Mouse (Mus musculus): Measurements from ENCODE around the gene Nav2. TPM values are rescaled to one million over a fixed set of nuclear protein-coding genes. Genes with fewer than 3 reads are reported as not detected.
A peak's percentile ranks its signal among the peaks of the same experiment; 100 is the strongest.

The Nav2 gene
- total and polyA plus RNA-seq, 3 experiments, result 2.0 to 2.7 TPM; not detected in 1

GRCm38 (mm10) chr7:49452274-49452673 is 543.8 kb downstream of the Nav2 start:
- Histone ChIP-seq H3K27me3 (ENCODE audit: control insufficient read depth in 1 of 2, insufficient read depth in 2 of 2, low read length in 2 of 2) (no peaks in the 10 kb centered on the region), H3K9me3 (replicated peaks; ENCODE audit: insufficient read depth, low read length) (no peaks in the 10 kb centered on the region), H3K9ac (ENCODE audit: control insufficient read depth, low read depth, low read length, poor library complexity, severe bottlenecking) (no peak overlapping the region), H3K27ac (ENCODE audit: control insufficient read depth, low read depth, low read length) (no peak overlapping the region), H3K4me1 (ENCODE audit: control insufficient read depth in 1 of 2, insufficient read depth in 2 of 2, low read length in 2 of 2) (no peaks in the 10 kb centered on the region), H3K79me2 (ENCODE audit: control insufficient read depth, insufficient read depth, low read length, poor library complexity) (no peaks in the 10 kb centered on the region), H3K4me3 (ENCODE audit: control insufficient read depth in 1 of 2, insufficient read depth in 1 of 2, low read depth in 2 of 2, low read length in 2 of 2) (no peak overlapping the region), H3K36me3 (ENCODE audit: control insufficient read depth in 1 of 2, insufficient read depth in 2 of 2, low read length in 2 of 2) (no peaks in the 10 kb centered on the region)
- TF ChIP-seq TBP (IDR thresholded peaks at IDR 0.05; ENCODE audit: low read depth, low read length), result no peak
- no peak for TF ChIP-seq RCOR1 (IDR thresholded peaks at IDR 0.05; ENCODE audit: low read depth, low read length)
- DNase-seq (ENCODE audit: low read depth, low spot score), result no peak

- Histone ChIP-seq H3K9ac (ENCODE audit: control insufficient read depth, low read depth, low read length, poor library complexity, severe bottlenecking) (no peak overlapping the region), H3K9me3 (replicated peaks; ENCODE audit: insufficient read depth, low read length) (no peaks in the 10 kb centered on the region), H3K27ac (ENCODE audit: control insufficient read depth, low read depth, low read length) (no peak overlapping the region), H3K79me2 (ENCODE audit: control insufficient read depth, insufficient read depth, low read length, poor library complexity) (no peaks in the 10 kb centered on the region), H3K4me3 (ENCODE audit: control insufficient read depth in 1 of 2, insufficient read depth in 1 of 2, low read depth in 2 of 2, low read length in 2 of 2) (no peak overlapping the region), H3K36me3 (ENCODE audit: control insufficient read depth in 1 of 2, insufficient read depth in 2 of 2, low read length in 2 of 2) (no peaks in the 10 kb centered on the region), H3K4me1 (ENCODE audit: control insufficient read depth in 1 of 2, insufficient read depth in 2 of 2, low read length in 2 of 2) (no peaks in the 10 kb centered on the region), H3K27me3 (ENCODE audit: control insufficient read depth in 1 of 2, insufficient read depth in 2 of 2, low read length in 2 of 2) (no peaks in the 10 kb centered on the region)
- DNase-seq (ENCODE audit: low read depth, low spot score), result peak; percentile 75
- TF ChIP-seq TBP (IDR thresholded peaks at IDR 0.05; ENCODE audit: low read depth, low read length) (0 out of 2 replicates have a peak, but pooled peaks have one; percentile 22), GABPA (IDR thresholded peaks at IDR 0.05; ENCODE audit: low read depth, low read length) (no peak), TAL1 (IDR thresholded peaks at IDR 0.05; ENCODE audit: low read length) (no peak), JUND (IDR thresholded peaks at IDR 0.05; ENCODE audit: low read depth, low read length) (no peak)
These were observed 546.1 kb downstream of the Nav2 start for GRCm38 (mm10) chr7:49454601-49455000.

GRCm38 (mm10) chr7:49456148-49456547 is 547.6 kb downstream of the Nav2 start:
- Histone ChIP-seq H3K27ac (ENCODE audit: control insufficient read depth, low read depth, low read length) (no peak overlapping the region), H3K9ac (ENCODE audit: control insufficient read depth, low read depth, low read length, poor library complexity, severe bottlenecking) (no peak overlapping the region), H3K9me3 (replicated peaks; ENCODE audit: insufficient read depth, low read length) (no peaks in the 10 kb centered on the region), H3K4me1 (ENCODE audit: control insufficient read depth in 1 of 2, insufficient read depth in 2 of 2, low read length in 2 of 2) (no peaks in the 10 kb centered on the region), H3K4me3 (ENCODE audit: control insufficient read depth in 1 of 2, insufficient read depth in 1 of 2, low read depth in 2 of 2, low read length in 2 of 2) (no peak overlapping the region), H3K36me3 (ENCODE audit: control insufficient read depth in 1 of 2, insufficient read depth in 2 of 2, low read length in 2 of 2) (no peaks in the 10 kb centered on the region), H3K79me2 (ENCODE audit: control insufficient read depth, insufficient read depth, low read length, poor library complexity) (no peaks in the 10 kb centered on the region), H3K27me3 (ENCODE audit: control insufficient read depth in 1 of 2, insufficient read depth in 2 of 2, low read length in 2 of 2) (no peaks in the 10 kb centered on the region)
- peak; percentile 69 for DNase-seq (ENCODE audit: low read depth, low spot score)
- TF ChIP-seq RAD21 (IDR thresholded peaks at IDR 0.05; ENCODE audit: low read depth, low read length) (peak; percentile 2), MXI1 (IDR thresholded peaks at IDR 0.05; ENCODE audit: low read depth, low read length) (no peak), GATA1 (IDR thresholded peaks at IDR 0.05; ENCODE audit: low read depth, low read length) (no peak), MYC (IDR thresholded peaks at IDR 0.05; ENCODE audit: low read depth, low read length) (no peak), TAL1 (IDR thresholded peaks at IDR 0.05; ENCODE audit: low read length) (no peak), ELF1 (IDR thresholded peaks at IDR 0.05; ENCODE audit: low read depth, low read length) (no peak), BHLHE40 (IDR thresholded peaks at IDR 0.05; ENCODE audit: borderline replicate concordance, low read depth, low read length) (no peak), ETS1 (IDR thresholded peaks at IDR 0.05; ENCODE audit: low read depth, low read length) (no peak), POLR2A (IDR thresholded peaks at IDR 0.05; ENCODE audit: control insufficient read depth in 1 of 2, insufficient read depth in 1 of 2, low read depth in 1 of 2, low read length in 2 of 2, poor library complexity in 1 of 2) (no peak), MAFK (IDR thresholded peaks at IDR 0.05; ENCODE audit: borderline replicate concordance, low read depth, low read length) (no peak), ZMIZ1 (IDR thresholded peaks at IDR 0.05; ENCODE audit: low read depth, low read length) (no peak), GABPA (IDR thresholded peaks at IDR 0.05; ENCODE audit: low read depth, low read length) (no peak), CHD1 (IDR thresholded peaks at IDR 0.05; ENCODE audit: low read depth, low read length) (no peak), ZNF384 (IDR thresholded peaks at IDR 0.05; ENCODE audit: low read depth, low read length) (no peak), MEF2A (IDR thresholded peaks at IDR 0.05; ENCODE audit: extremely low read depth, insufficient replicate concordance, low read depth, low read length, poor library complexity, severe bottlenecking) (no peak), KAT2A (conservative IDR thresholded peaks at IDR 0.05; ENCODE audit: low read depth, low read length) (no peak), SMC3 (IDR thresholded peaks at IDR 0.05; ENCODE audit: low read depth, low read length) (peak; percentile 43), CTCF (IDR thresholded peaks at IDR 0.05 in 2 of 3, conservative IDR thresholded peaks at IDR 0.05 in 1 of 3; ENCODE audit: control insufficient read depth in 1 of 3, insufficient read depth in 1 of 3, low read depth in 2 of 3, low read length in 3 of 3, poor library complexity in 1 of 3, severe bottlenecking in 1 of 3) (peak; percentile 72 to 92 (median 85)), ZKSCAN1 (IDR thresholded peaks at IDR 0.05; ENCODE audit: low read depth, low read length) (no peak), SIN3A (IDR thresholded peaks at IDR 0.05; ENCODE audit: low read length) (no peak), NELFE (IDR thresholded peaks at IDR 0.05; ENCODE audit: low read depth, low read length) (no peak)

All from MEL (cell line).